Mouse (Mus musculus) ES-E14 (cell line): ENCODE results near the gene Cmah. TPM values are rescaled to one million over a fixed set of nuclear protein-coding genes. Genes with fewer than 3 reads are reported as not detected.
A peak's percentile ranks its signal among the peaks of the same experiment; 100 is the strongest.

Experiments
- DNase-seq: peaks from one replicate; pipeline ENCODE4 v3.0.0-alpha.2; 2013; ENCODE audit warnings: low read depth, low spot score
- H3K27ac ChIP-seq: 2 replicates; pipeline ENCODE4 v1.5.1; 2012; ENCODE audit warnings: low read depth, mild to moderate bottlenecking, low read length, moderate library complexity, mixed read lengths; ENCODE audit not compliant: poor library complexity, insufficient read depth, severe bottlenecking
- H3K36me3 ChIP-seq: 2 replicates; pipeline ENCODE4 v1.6.1; 2012; ENCODE audit warnings: mild to moderate bottlenecking, low read length, moderate library complexity, mixed read lengths; ENCODE audit not compliant: control insufficient read depth, poor library complexity, insufficient read depth, severe bottlenecking
- H3K4me1 ChIP-seq, 2 experiments: fragments of 150-350 bp in 1 of 2; sonication (generic) in 1 of 2; 2 replicates each; pipeline ENCODE4 v1.6.1; 2012; ENCODE audit warnings: low read length in 2 of 2, mild to moderate bottlenecking in 1 of 2, mixed read lengths in 1 of 2; ENCODE audit not compliant: control insufficient read depth in 2 of 2, insufficient read depth in 2 of 2, poor library complexity in 1 of 2
- H3K4me3 ChIP-seq, 2 experiments: fragments of 150-350 bp in 1 of 2; sonication (generic) in 1 of 2; 2 replicates each; pipeline ENCODE4 v1.5.1; 2012; ENCODE audit warnings: low read length in 2 of 2, low read depth in 1 of 2, mild to moderate bottlenecking in 1 of 2, mixed read lengths in 1 of 2; ENCODE audit not compliant: insufficient read depth in 1 of 2, poor library complexity in 1 of 2, severe bottlenecking in 1 of 2
- H3K9ac ChIP-seq: 2 replicates; pipeline ENCODE4 v1.6.1; 2012; ENCODE audit warnings: low read depth, mild to moderate bottlenecking, low read length, mixed read lengths; ENCODE audit not compliant: poor library complexity, insufficient read depth, severe bottlenecking
- H3K9me3 ChIP-seq: fragments of 150-350 bp; sonication (generic); 2 replicates; pipeline ENCODE4 v1.6.1; 2012; ENCODE audit warnings: low read depth, mild to moderate bottlenecking, low read length; ENCODE audit not compliant: control insufficient read depth, insufficient read depth
- CHD2 ChIP-seq: IDR thresholded peaks from 2 replicates; pipeline ENCODE4 v1.6.1; 2014; ENCODE audit warnings: mild to moderate bottlenecking, low read depth, low read length, inconsistent platforms
- HCFC1 ChIP-seq: IDR thresholded peaks from 2 replicates; pipeline ENCODE4 v1.6.1; 2012; ENCODE audit warnings: low read length, inconsistent platforms, borderline replicate concordance; ENCODE audit not compliant: insufficient read depth
- MAFK ChIP-seq: IDR thresholded peaks from 2 replicates; pipeline ENCODE4 v1.6.1; 2014; ENCODE audit warnings: mild to moderate bottlenecking, low read depth, low read length, inconsistent platforms; ENCODE audit not compliant: insufficient read depth
- ZC3H11A ChIP-seq: IDR thresholded peaks from 2 replicates; pipeline ENCODE4 v1.6.1; 2012; ENCODE audit warnings: low read depth, mild to moderate bottlenecking, inconsistent platforms, low read length, borderline replicate concordance
- ZNF384 ChIP-seq: IDR thresholded peaks from 2 replicates; pipeline ENCODE4 v1.6.1; 2012; ENCODE audit warnings: low read depth, low read length, inconsistent platforms
- in situ Hi-C, 2 experiments: fragments of 600-800 bp; cut with MboI; formaldehyde crosslinking; loops; one replicate each; pipeline ENCODE4 v1.15.1; 2025; ENCODE audit warnings: low sequenced_read_pairs in 2 of 2, inconsistent platforms in 1 of 2; ENCODE audit not compliant: unreplicated experiment in 2 of 2
- total RNA-seq: library from RNA; depleted of rRNA; stranded (reverse); fragments of 300-350 nt; gene quantifications from 2 replicates; pipeline ENCODE4 v1.2.3, GENCODE M21; 2012

The Cmah gene
- total RNA-seq, 1 experiment = 0.18 TPM

- no peak for TF ChIP-seq MAFK
- TF ChIP-seq ZNF384 = no peak
- in situ Hi-C loops = no loop called here
- peaks cover 0 to 8% of the 10 kb centered on the region in 2 experiments; a peak in 1 of 4 replicates for H3K4me1 ChIP-seq
- H3K36me3 ChIP-seq = no peaks in the 10 kb centered on the region
- DNase-seq = no peak
- no peak overlapping the region for H3K4me3 ChIP-seq
- H3K27ac ChIP-seq = no peak overlapping the region
- no peaks in the 10 kb centered on the region for H3K9me3 ChIP-seq
- H3K9ac ChIP-seq = no peak overlapping the region
Observed at GRCm38 (mm10) chr13:24508917-24509316, 181.7 kb downstream of the Cmah start.

DNA sequence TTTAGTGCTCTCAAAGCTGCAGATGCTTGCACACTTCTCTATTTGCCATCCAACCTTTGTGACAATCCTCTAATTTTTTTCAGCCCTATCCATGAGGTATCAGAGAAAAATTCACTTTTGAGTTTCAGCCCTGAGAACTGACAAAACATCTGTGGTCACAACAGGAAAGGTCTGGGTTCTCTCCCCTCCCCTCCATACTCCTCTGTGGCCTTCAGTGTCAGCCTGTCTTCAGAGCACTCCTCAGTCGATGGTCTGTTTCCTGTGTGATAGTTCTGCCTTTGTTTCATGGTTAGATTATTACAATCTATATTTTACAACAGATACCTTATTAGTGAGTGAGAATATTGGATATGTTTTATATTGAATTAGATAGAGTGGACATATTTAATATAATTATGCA, 184.2 kb downstream of the Cmah start:
- in situ Hi-C loops = no loop called here
- Histone ChIP-seq H3K9me3 (no peaks in the 10 kb centered on the region), H3K4me3 (no peak overlapping the region), H3K36me3 (no peaks in the 10 kb centered on the region), H3K27ac (no peak overlapping the region), H3K4me1 (peaks cover 2 to 10% of the 10 kb centered on the region in 2 experiments; a peak in 2 of 4 replicates), H3K9ac (no peak overlapping the region)
- no peak for DNase-seq
- TF ChIP-seq CHD2 (no peak), HCFC1 (no peak), ZNF384 (no peak), ZC3H11A (no peak), MAFK (no peak)

GRCm38 (mm10) chr13:24511932-24512520, 184.8 kb downstream of the Cmah start:
- no peak overlapping the region for H3K4me3 ChIP-seq
- in situ Hi-C loops = no loop called here

DNA sequence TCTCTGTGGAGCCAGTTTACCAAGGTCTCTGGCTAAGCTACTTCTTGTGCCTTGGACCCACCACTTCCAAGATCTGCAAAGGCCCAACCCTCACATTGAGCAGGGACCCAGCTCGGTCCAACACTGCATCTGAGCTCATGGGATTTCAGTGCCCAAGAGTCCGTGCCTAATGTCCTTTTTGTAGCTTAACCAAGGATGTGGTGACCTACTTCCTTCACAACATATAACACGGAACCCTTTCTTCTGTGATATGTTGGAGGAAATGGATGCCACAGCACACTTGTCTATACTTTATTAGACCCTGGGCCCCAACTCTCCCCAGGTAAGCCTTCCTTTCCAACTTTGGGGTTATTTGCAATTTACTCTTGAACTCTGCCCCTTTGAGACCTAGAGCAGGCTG, 186.5 kb downstream of the Cmah start:
- in situ Hi-C loops = no loop called here
- Histone ChIP-seq H3K36me3 (no peaks in the 10 kb centered on the region), H3K9me3 (no peaks in the 10 kb centered on the region), H3K4me1 (peaks cover 6 to 14% of the 10 kb centered on the region in 2 experiments; a peak in 3 of 4 replicates), H3K27ac (no peak overlapping the region), H3K9ac (no peak overlapping the region), H3K4me3 (no peak overlapping the region)
- DNase-seq = no peak
- no peak for TF ChIP-seq HCFC1
- TF ChIP-seq MAFK = no peak
- no peak for TF ChIP-seq ZNF384
- TF ChIP-seq CHD2 = no peak
- TF ChIP-seq ZC3H11A = no peak

More at GRCm38 (mm10) chr13:24511932-24512520, 184.8 kb downstream of the Cmah start:
- Histone ChIP-seq H3K9me3 (no peaks in the 10 kb centered on the region), H3K9ac (no peak overlapping the region), H3K4me1 (peaks cover 2 to 10% of the 10 kb centered on the region in 2 experiments; a peak in 2 of 4 replicates), H3K36me3 (no peaks in the 10 kb centered on the region), H3K27ac (no peak overlapping the region)
- peak; percentile 53 for DNase-seq
- TF ChIP-seq HCFC1 (no peak), CHD2 (no peak), MAFK (no peak), ZNF384 (no peak)

GRCm38 (mm10) chr13:24515101-24515675, 188.0 kb downstream of the Cmah start:
- Histone ChIP-seq H3K4me3 (no peak overlapping the region), H3K27ac (no peak overlapping the region), H3K4me1 (peaks cover 7 to 14% of the 10 kb centered on the region in 2 experiments; a peak in 3 of 4 replicates), H3K9me3 (no peaks in the 10 kb centered on the region), H3K36me3 (no peaks in the 10 kb centered on the region), H3K9ac (no peak overlapping the region)
- no peak for TF ChIP-seq MAFK
- TF ChIP-seq ZNF384 = no peak
- no peak for TF ChIP-seq ZC3H11A
- TF ChIP-seq HCFC1 = no peak
- TF ChIP-seq CHD2 = no peak
- in situ Hi-C loops = no loop called here
- DNase-seq = no peak
